Mouse (Mus musculus) lung, postnatal 4 days (tissue): ENCODE data around the gene Prune2.

Experiments
- DNase-seq, 2 experiments: peaks; one replicate each; pipeline ENCODE4 v3.0.0; 2021

Prune2 gene

GRCm38 (mm10) chr19:17210541-17210940 is 254.6 kb downstream of the Prune2 start:
- no peak for DNase-seq

GRCm38 (mm10) chr19:17214896-17215520 is 259.1 kb downstream of the Prune2 start:
- no peak for DNase-seq

DNA sequence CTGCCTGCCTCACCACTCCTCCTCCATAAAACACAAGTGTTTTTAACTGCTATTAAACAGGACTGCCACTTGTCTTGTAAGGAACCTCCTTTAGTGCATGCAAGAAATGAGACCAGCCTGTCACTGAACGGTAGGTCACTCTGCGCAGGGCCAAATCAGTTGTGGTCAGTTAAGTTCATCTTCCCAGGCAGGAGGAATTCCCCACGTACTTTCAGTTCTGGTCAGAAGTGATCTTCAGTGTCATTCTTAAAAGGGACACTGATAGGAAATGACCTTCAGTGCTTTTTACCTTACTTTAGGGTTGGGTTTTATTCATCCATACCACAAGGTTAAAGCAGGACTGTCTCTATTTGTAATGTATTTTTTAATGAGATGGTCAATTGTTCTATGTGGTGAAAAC is 262.3 kb downstream of the Prune2 start:
- DNase-seq, result no peak

- DNase-seq, result no peak
Measured at GRCm38 (mm10) chr19:17223801-17224200, 267.9 kb downstream of the Prune2 start.

DNA sequence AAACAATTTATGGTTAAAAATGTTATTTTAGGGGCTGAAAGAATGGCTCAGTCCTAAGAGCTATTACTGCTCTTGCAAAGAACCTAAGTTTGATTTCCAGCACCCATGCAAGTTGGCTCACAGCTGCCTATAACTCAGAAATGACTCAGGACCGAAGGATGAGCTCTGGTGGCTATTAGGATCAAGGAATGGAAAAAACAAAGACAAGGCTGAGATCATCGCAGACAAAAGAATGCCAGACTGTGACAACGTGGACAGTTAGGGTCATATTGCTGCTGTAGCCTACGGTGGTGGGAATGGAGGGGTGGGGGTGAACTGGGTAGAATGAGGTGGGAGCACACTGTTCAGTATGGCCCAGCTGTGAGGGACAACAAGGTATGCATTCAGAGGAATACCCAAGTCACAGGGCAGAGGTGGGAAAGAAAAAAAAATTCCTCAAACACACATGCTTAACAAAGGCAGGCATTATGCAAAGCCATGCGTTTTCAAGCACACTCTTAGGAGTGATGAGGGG is 269.7 kb downstream of the Prune2 start:
- no peak for DNase-seq

GRCm38 (mm10) chr19:17226096-17226495 is 270.2 kb downstream of the Prune2 start:
- DNase-seq, result no peak

DNA sequence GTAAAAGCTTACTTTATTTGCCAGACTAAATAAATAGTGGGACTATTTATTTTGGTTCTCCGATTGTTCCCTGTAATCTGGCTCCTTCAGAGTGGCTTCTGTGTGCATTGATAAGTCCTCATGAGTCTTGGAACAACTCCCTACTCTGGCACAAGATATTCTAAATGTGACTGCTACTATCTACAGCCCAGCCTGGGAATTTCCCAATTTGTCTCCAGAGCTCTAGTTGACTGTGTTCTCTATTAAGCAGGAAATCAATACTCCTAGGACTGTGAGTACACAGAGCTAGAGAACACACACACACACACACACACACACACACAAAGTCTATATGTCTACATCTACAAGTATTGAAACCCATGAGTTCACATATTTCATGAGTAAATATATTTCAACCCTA is 274.1 kb downstream of the Prune2 start:
- DNase-seq, result no peak

DNA sequence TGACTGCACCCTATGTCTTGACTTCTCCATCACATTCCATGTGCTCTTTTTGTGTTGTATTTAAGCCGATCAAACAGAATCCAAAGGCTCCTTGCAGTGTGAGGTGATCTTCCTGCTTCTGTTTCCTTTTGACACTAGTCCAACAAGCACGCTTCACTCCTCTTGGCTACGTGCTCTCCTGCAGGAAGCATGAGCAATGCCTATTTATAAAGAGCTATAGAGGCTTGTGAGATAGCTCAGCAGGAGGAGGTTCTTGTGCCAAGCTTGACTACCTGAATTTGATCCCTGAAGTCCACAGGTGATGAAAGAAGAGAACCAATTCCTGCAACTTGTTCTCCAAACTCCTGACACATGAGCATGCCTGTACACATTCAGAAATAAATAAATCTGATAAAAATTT is 282.6 kb downstream of the Prune2 start:
- DNase-seq, result no peak

DNA sequence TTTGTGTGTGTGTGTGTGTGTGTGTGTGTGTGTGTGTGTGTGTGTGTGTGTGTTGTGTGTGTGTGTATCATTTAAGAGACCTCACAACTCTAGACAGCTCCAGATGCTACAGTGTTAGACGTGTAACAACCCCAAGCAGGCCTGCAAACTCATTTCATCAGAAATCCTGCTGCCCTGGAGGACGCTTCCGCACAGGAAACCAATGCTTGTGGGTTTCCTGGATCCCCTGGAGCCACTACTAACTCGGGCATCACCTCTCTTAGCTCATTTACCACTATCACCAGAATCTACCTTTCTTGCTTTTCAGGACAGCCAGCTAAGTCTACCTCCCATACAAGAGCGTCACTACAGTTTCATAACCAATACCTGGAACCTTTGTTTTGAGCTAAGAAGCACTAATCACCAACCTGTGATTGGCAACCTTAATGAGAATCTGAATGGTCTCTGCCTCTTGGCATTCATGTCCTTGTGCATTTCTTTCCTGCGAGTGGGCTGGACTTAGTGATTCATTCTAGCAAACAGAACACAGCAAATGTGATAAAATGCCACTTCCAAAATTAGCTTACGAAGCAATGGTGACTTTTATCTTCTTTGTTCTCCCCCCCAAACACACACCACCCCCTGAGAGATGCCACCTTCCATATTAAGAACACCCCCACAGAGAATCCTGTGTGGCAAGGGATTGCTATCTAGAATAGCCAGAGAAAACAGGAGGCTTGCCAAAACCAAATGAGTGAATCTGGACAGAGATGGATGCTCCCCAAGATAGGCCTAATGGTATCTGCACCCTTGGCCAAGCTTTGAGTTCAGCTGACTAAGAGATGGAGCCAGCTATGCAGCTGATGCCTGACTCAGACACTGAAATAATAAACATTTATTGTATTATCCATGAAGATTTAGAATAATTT is 284.5 kb downstream of the Prune2 start:
- no peak for DNase-seq

GRCm38 (mm10) chr19:17241206-17241605 is 285.3 kb downstream of the Prune2 start:
- no peak for DNase-seq

- DNase-seq, result no peak
Measured at GRCm38 (mm10) chr19:17242962-17243361, 287.0 kb downstream of the Prune2 start.

DNA sequence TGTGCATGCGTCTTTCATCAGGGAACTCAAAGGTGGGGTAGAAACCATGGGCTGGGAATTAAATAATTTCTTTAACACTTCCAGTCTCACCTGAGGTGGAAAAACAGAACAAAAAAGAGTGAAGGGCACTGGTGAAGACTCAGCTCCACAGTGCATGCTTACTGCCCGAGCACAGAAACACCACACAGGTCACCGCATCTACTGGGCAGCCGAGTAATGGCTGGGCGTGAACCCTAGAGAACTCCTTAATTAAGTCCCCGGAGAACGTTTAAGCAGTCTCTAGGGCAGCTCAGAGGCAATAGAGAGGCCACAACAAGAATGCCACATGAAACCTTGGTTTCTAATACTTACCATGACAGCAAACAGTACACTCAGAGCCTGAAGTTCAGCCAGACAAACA is 288.6 kb downstream of the Prune2 start:
- DNase-seq, result no peak

- no peak for DNase-seq
Measured at GRCm38 (mm10) chr19:17247352-17247925, 291.5 kb downstream of the Prune2 start.

DNA sequence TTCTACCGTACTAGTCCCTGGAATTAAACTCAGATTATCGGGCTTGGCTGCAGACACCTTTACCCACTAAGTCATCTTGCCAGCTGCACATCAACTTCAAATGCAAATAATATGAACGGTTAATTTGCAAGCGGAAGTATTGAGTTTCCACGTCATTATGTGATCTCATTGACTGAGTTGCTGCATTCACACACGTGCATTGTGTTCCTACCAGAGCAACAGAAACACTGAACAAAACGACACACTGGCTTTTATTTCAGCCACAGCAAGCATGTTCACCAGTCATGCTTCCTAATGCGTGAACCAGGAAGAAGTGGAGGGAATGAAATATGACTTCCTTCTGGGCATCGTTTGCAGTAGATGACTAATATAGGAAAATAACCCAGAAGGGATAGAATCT is 293.8 kb downstream of the Prune2 start:
- no peak for DNase-seq

GRCm38 (mm10) chr19:17250801-17251200 is 294.9 kb downstream of the Prune2 start:
- DNase-seq, result no peak

GRCm38 (mm10) chr19:17251453-17251852 is 295.5 kb downstream of the Prune2 start:
- no peak for DNase-seq

- no peak for DNase-seq
Measured at GRCm38 (mm10) chr19:17252845-17253244, 296.9 kb downstream of the Prune2 start.

GRCm38 (mm10) chr19:17255511-17255910 is 299.6 kb downstream of the Prune2 start:
- DNase-seq, result no peak

DNA sequence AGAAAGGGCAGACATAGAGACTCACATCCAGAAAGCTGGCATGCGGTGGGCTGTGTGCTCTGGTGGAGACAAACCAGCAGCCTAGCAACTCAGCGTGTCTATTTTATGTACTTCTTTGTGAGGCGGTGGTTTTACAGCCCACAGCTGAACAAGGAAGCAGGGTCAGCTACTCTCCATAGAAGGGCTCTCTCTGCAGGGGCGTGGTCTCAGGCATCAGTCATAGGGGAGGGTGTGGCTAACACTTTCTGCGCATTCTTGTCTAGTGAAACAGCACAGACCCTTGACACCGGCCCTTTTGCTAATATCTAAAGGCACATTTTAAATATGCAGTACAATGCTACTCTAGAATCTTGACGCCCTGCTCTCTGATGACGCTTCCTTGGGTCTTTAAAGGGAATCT is 300.5 kb downstream of the Prune2 start:
- no peak for DNase-seq

DNA sequence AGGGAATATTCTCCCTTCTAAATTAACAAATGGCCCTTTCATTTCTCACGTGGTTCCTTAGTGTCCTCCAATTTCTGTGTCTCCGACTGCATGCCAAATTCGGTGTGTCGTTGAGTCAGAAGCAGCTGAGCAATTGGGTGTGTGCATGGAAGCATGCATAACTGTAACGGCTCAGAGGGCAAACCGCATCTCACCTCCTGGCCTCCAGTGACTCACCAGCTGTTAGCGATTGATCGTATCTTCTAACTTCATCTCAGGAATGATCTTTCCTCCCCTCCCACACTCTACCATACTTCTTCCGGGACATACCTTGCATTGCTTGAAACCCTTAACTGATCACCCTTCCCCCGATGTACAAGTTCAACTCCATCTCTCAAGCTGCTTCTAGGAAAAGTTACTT is 300.9 kb downstream of the Prune2 start:
- no peak for DNase-seq

DNA sequence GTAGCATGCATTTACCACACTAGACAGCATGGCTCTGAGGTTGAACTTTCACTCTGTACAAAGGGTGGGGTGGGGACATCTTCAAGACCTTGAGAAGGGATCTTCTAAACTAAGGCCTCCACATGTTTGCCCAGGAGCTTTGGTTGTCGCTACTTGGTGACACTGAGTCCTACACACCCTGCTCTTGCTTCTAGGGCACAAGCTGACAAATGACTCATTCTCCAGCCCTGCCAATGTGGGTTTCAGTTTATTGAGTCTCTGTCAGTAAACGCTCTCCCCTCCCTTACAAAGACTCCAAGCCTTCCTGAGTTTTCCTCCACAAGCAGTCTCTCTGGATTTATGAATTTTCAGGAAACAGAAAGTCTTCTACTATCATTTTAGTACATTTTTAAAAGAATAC is 307.3 kb downstream of the Prune2 start:
- no peak for DNase-seq

GRCm38 (mm10) chr19:17263679-17264370 is 307.9 kb downstream of the Prune2 start:
- DNase-seq, result no peak
